ENCODE assay signal across 43 mouse cellular contexts in genomic region chr11:99448769-99449168, GRCm38 (mm10). TPM values are rescaled to one million over a fixed set of nuclear protein-coding genes. Genes with fewer than 3 reads are reported as not detected.
"Had no signal": no experiment of that assay in that cellular context is flagged by ENCODE, and none has a peak within 500 bp of the region (broad histone marks: within the 10 kb centered on the region; RNA-seq: fewer than 3 reads in every experiment).

No protein-coding gene starts in this region.

- H3K9ac ChIP-seq: limb, embryonic 12.5 days; limb, embryonic 13.5 days; limb, embryonic 15.5 days; liver, embryonic 12.5 days; liver, embryonic 13.5 days; liver, embryonic 14.5 days; liver, embryonic 15.5 days; lung, embryonic 14.5 days; lung, embryonic 15.5 days; midbrain, embryonic 12.5 days; midbrain, embryonic 13.5 days; midbrain, embryonic 15.5 days had no signal

- DNase-seq: left cerebral cortex, postnatal 4 days; liver, embryonic 13.5 days; lung, adult 18-20 months; lung, adult 2 months; lung, embryonic 14.5 days; lung, postnatal 10 days; lung, postnatal 14 days; lung, postnatal 36 days; lung, postnatal 4 days; midbrain, embryonic 14.5 days had no signal

- H3K36me3 ChIP-seq: limb, embryonic 10.5 days; limb, embryonic 12.5 days; limb, embryonic 13.5 days; limb, embryonic 15.5 days; liver, embryonic 12.5 days; liver, embryonic 13.5 days; liver, embryonic 15.5 days; lung, embryonic 15.5 days; midbrain, embryonic 10.5 days; midbrain, embryonic 12.5 days; midbrain, embryonic 13.5 days; midbrain, embryonic 15.5 days had no signal

- H3K4me1 ChIP-seq: limb, embryonic 13.5 days; limb, embryonic 15.5 days; liver, embryonic 12.5 days; liver, embryonic 13.5 days; liver, embryonic 15.5 days; lung, embryonic 15.5 days; megakaryocyte, embryonic 14.5 days; midbrain, embryonic 10.5 days; midbrain, embryonic 12.5 days; midbrain, embryonic 13.5 days; midbrain, embryonic 15.5 days had no signal

- ATAC-seq: liver, embryonic 12.5 days; lung, postnatal 0 days; midbrain, embryonic 13.5 days; midbrain, embryonic 15.5 days; midbrain, embryonic 16.5 days had no signal

- H3K27ac ChIP-seq: left cerebral cortex, adult 2 months; limb, embryonic 10.5 days; limb, embryonic 12.5 days; limb, embryonic 13.5 days; limb, embryonic 15.5 days; liver, embryonic 12.5 days; liver, embryonic 13.5 days; liver, embryonic 14.5 days; liver, embryonic 15.5 days; lung, embryonic 15.5 days; macrophage; midbrain, embryonic 10.5 days; midbrain, embryonic 12.5 days; midbrain, embryonic 13.5 days; midbrain, embryonic 15.5 days had no signal

- H3K4me2 ChIP-seq: limb, embryonic 12.5 days; limb, embryonic 13.5 days; limb, embryonic 15.5 days; liver, embryonic 12.5 days; liver, embryonic 13.5 days; liver, embryonic 15.5 days; lung, embryonic 14.5 days; lung, embryonic 15.5 days; midbrain, embryonic 11.5 days; midbrain, embryonic 12.5 days; midbrain, embryonic 13.5 days; midbrain, embryonic 15.5 days had no signal

- H3K4me3 ChIP-seq: left cerebral cortex, adult 2 months; limb, embryonic 10.5 days; limb, embryonic 12.5 days; limb, embryonic 13.5 days; limb, embryonic 15.5 days; liver, embryonic 12.5 days; liver, embryonic 13.5 days; liver, embryonic 15.5 days; lung, embryonic 15.5 days; megakaryocyte, embryonic 14.5 days; midbrain, embryonic 10.5 days; midbrain, embryonic 12.5 days; midbrain, embryonic 13.5 days; midbrain, embryonic 15.5 days; myocyte had no signal

- H3K9me3 ChIP-seq: limb, embryonic 10.5 days; limb, embryonic 12.5 days; limb, embryonic 13.5 days; limb, embryonic 15.5 days; liver, embryonic 12.5 days; liver, embryonic 13.5 days; liver, embryonic 15.5 days; lung, embryonic 15.5 days; midbrain, embryonic 10.5 days; midbrain, embryonic 12.5 days; midbrain, embryonic 13.5 days; midbrain, embryonic 15.5 days had no signal

- H3K27me3 ChIP-seq: limb, embryonic 13.5 days; limb, embryonic 15.5 days; liver, embryonic 12.5 days; liver, embryonic 13.5 days; liver, embryonic 15.5 days; lung, embryonic 15.5 days; midbrain, embryonic 12.5 days; midbrain, embryonic 13.5 days; midbrain, embryonic 15.5 days had no signal

RNA-seq across cellular contexts. Expression of gene Krt20, which starts 10.8 kb away (rescaled TPM):
- total RNA-seq: left cerebral cortex, adult 18-20 months; left cerebral cortex, adult 2 months; left cerebral cortex, adult 8-10 months; left cerebral cortex, postnatal 10 days; left cerebral cortex, postnatal 14 days; left cerebral cortex, postnatal 25 days; left cerebral cortex, postnatal 36 days; left cerebral cortex, postnatal 4 days; megakaryocyte progenitor cell, adult 5-6 weeks; megakaryocyte, adult 5-6 weeks; megakaryocyte-erythroid progenitor cell, adult 5-6 weeks; midbrain, postnatal 0 days; monocyte, adult 5-6 weeks had no signal
- polyA plus RNA-seq: lung, adult 2 months; macrophage; midbrain, embryonic 13.5 days; myocyte had no signal

RNA-seq across cellular contexts. Expression of gene Krt12, which starts 26.7 kb away (rescaled TPM):
- total RNA-seq: megakaryocyte progenitor cell, adult 5-6 weeks; megakaryocyte, adult 5-6 weeks; megakaryocyte-erythroid progenitor cell, adult 5-6 weeks; monocyte, adult 5-6 weeks had no signal
- polyA plus RNA-seq: limb, embryonic 10.5 days; limb, embryonic 11.5 days; limb, embryonic 12.5 days; limb, embryonic 13.5 days; liver, embryonic 13.5 days; liver, embryonic 14.5 days; liver, embryonic 15.5 days; lung, embryonic 14.5 days; lung, embryonic 16.5 days; lung, postnatal 0 days; macrophage; midbrain, embryonic 10.5 days; midbrain, embryonic 11.5 days; midbrain, embryonic 12.5 days; midbrain, embryonic 14.5 days; myocyte; neural tube, embryonic 11.5 days had no signal

RNA-seq across cellular contexts. Expression of gene Krt23, which starts 44.2 kb away (rescaled TPM):
- total RNA-seq: left cerebral cortex, adult 18-20 months; left cerebral cortex, adult 2 months; left cerebral cortex, adult 8-10 months; left cerebral cortex, postnatal 10 days; left cerebral cortex, postnatal 14 days; left cerebral cortex, postnatal 25 days; left cerebral cortex, postnatal 36 days; left cerebral cortex, postnatal 4 days; megakaryocyte progenitor cell, adult 5-6 weeks; megakaryocyte, adult 5-6 weeks; megakaryocyte-erythroid progenitor cell, adult 5-6 weeks; monocyte, adult 5-6 weeks had no signal
- polyA plus RNA-seq: macrophage; midbrain, embryonic 10.5 days; midbrain, embryonic 11.5 days; midbrain, embryonic 12.5 days; midbrain, embryonic 13.5 days; midbrain, embryonic 15.5 days; neural tube, embryonic 11.5 days had no signal
